Mouse (Mus musculus): Measurements from ENCODE around the gene Mfap5. TPM values are rescaled to one million over a fixed set of nuclear protein-coding genes. Genes with fewer than 3 reads are reported as not detected.

The Mfap5 gene
- 3.6 and 3.8 TPM in 2 replicates for polyA plus RNA-seq (2011; ENCODE audit: insufficient read depth, insufficient read length, low read depth, missing spikeins)

DNA sequence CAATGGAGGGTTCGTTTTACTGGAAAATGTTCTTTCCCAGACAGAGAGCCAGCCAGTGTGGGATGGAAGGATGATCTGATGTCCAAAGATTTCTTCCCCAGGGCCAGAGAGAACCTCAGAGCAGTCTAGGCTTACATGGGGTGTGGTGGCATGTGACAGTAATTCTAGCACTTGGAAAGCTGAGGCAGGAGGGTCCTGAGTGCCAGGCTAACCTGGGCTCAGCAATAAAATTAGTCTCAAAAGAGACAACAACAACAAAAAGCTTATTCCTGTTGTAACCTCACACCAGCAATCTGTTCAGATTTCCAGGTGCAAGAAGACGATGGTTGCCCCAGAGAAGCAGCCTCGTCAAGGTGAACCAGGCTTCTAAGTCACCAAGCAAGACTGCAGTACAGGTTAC, at the start of gene Mfap5:
Gene Mfap5 (plus strand): TSS at position 301 of the 400 bp plus-strand sequence.
- no peaks in the 10 kb centered on the region for H3K27me3 ChIP-seq (ENCODE audit: control insufficient read depth, insufficient read depth, low read length, poor library complexity, severe bottlenecking)
- H3K9me3 ChIP-seq (replicated peaks; ENCODE audit: control insufficient read depth, insufficient read depth, low read length, poor library complexity, severe bottlenecking), result no peaks in the 10 kb centered on the region
- H3K36me3 ChIP-seq (ENCODE audit: control insufficient read depth, insufficient read depth, low read length, poor library complexity, severe bottlenecking), result no peaks in the 10 kb centered on the region
- H3K4me1 ChIP-seq (ENCODE audit: control insufficient read depth, insufficient read depth, low read length), result no peaks in the 10 kb centered on the region
- no peak within 1 kb of the TSS for H3K9ac ChIP-seq (ENCODE audit: low read depth, poor library complexity, severe bottlenecking)
- H3K27ac ChIP-seq (ENCODE audit: insufficient read depth, low read length), result no peak within 1 kb of the TSS
- no peak within 1 kb of the TSS for H3K4me3 ChIP-seq (ENCODE audit: low read depth, low read length)
- no peak for TF ChIP-seq CTCF (IDR thresholded peaks at IDR 0.05; ENCODE audit: low read depth, low read length)
- no peak for TF ChIP-seq EP300 (IDR thresholded peaks at IDR 0.05; ENCODE audit: insufficient read depth, low read depth, low read length)
- no peak for TF ChIP-seq POLR2A (IDR thresholded peaks at IDR 0.05; ENCODE audit: insufficient read depth, low read length)

DNA sequence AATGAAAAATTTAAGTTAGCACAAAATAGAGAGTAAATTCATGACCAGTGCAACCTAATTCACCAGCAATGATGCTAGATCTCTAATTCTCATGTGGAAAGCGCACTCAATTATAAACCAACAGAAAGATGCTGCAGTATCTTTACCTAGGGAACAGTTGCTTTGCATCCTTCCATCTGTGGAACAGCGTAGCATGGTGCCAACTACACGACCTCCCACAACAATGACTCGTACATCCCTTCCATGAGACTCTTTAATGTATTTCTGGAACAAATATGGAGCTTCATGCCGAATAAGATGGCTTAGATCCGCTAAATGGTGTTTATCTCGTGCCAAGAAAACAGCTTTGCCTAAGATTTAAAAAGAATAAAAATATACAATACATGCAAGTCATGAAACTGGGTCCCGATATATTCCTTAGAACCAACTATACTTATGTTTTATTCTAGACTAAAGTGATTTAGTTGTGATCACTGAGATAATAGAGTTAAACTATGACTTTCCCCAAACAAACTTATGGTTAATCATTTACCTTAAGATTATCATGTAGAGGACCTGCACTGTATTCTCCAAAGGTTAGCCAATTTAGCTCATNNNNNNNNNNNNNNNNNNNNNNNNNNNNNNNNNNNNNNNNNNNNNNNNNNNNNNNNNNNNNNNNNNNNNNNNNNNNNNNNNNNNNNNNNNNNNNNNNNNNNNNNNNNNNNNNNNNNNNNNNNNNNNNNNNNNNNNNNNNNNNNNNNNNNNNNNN, 46.5 kb upstream of the Mfap5 start:
- Histone ChIP-seq H3K4me3 (ENCODE audit: low read depth, low read length) (no peak overlapping the region), H3K9me3 (replicated peaks; ENCODE audit: control insufficient read depth, insufficient read depth, low read length, poor library complexity, severe bottlenecking) (no peaks in the 10 kb centered on the region), H3K9ac (ENCODE audit: low read depth, poor library complexity, severe bottlenecking) (no peak overlapping the region), H3K4me1 (ENCODE audit: control insufficient read depth, insufficient read depth, low read length) (no peaks in the 10 kb centered on the region), H3K27me3 (ENCODE audit: control insufficient read depth, insufficient read depth, low read length, poor library complexity, severe bottlenecking) (no peaks in the 10 kb centered on the region), H3K27ac (ENCODE audit: insufficient read depth, low read length) (no peak overlapping the region), H3K36me3 (ENCODE audit: control insufficient read depth, insufficient read depth, low read length, poor library complexity, severe bottlenecking) (peaks cover 17% of the 10 kb centered on the region)
- TF ChIP-seq POLR2A (IDR thresholded peaks at IDR 0.05; ENCODE audit: insufficient read depth, low read length) (no peak), CTCF (IDR thresholded peaks at IDR 0.05; ENCODE audit: low read depth, low read length) (no peak), EP300 (IDR thresholded peaks at IDR 0.05; ENCODE audit: insufficient read depth, low read depth, low read length) (no peak)

DNA sequence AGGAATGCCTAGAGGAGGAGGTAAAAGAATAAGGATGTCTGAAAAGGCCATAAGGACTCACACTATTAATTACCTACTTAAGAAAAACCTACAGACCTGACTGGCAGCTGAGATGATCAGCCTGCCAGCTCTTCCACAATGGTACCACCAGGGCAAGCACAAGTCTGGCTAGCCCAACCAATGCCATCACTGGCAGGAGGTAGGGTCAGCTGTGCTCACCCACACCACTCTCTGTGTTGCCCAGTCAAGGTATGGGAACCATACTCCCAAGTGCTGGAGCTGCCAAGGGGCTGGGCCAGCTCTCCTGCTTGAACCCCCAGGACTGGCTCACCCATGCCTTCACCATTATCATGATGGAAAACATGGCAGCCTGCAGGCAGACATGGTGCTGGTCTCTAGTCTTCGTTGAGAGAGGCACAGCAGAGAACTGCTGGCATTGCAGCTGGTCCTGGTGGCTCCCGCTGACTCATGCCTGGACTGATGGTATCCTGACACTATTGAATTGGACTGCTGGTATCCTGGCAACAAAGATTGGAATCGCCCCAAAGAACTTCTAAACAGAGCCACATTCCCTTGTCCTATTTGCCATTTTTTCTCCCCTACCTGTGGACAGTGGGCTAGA, 39.4 kb upstream of the Mfap5 start:
- H3K9ac ChIP-seq (ENCODE audit: low read depth, poor library complexity, severe bottlenecking), result no peak overlapping the region
- TF ChIP-seq EP300 (IDR thresholded peaks at IDR 0.05; ENCODE audit: insufficient read depth, low read depth, low read length) (no peak), CTCF (IDR thresholded peaks at IDR 0.05; ENCODE audit: low read depth, low read length) (no peak), POLR2A (IDR thresholded peaks at IDR 0.05; ENCODE audit: insufficient read depth, low read length) (no peak)
- H3K4me3 ChIP-seq (ENCODE audit: low read depth, low read length), result no peak overlapping the region
- H3K27me3 ChIP-seq (ENCODE audit: control insufficient read depth, insufficient read depth, low read length, poor library complexity, severe bottlenecking), result no peaks in the 10 kb centered on the region
- no peaks in the 10 kb centered on the region; the same call in 1 of the 2 replicates for H3K9me3 ChIP-seq (replicated peaks; ENCODE audit: control insufficient read depth, insufficient read depth, low read length, poor library complexity, severe bottlenecking)
- H3K4me1 ChIP-seq (ENCODE audit: control insufficient read depth, insufficient read depth, low read length), result peaks cover 3% of the 10 kb centered on the region
- H3K27ac ChIP-seq (ENCODE audit: insufficient read depth, low read length), result no peak overlapping the region
- peaks cover 2% of the 10 kb centered on the region; the same call in 1 of the 2 replicates for H3K36me3 ChIP-seq (ENCODE audit: control insufficient read depth, insufficient read depth, low read length, poor library complexity, severe bottlenecking)

DNA sequence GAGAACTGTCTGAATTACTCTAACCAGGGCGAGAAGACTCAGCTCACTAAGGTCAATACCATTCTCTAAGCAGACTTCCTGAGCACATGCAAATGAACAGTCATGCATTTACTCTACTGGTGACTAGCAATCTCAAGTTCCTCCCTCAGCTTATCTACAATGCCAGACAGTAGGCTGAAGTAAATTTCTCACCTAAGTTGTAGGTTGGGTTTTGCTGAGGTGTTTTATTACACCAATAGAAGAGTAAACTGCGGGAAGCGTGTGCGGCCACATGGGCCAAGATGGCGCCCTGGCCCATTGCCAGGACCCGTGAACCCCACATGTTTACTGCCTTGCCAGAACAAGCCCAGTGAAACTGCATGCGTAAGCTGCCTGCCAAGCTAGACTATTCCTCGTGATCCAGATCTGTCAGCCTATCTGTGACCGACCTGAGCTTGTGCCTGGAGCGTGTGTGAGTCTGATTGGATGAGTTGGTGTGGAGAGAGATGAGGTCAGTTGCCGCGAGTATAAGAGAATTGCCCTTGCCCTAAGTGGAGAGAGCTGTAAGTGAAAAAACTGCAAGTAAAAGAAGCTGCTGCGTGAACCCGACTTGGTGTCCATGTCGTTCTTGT, 36.5 kb upstream of the Mfap5 start:
- Histone ChIP-seq H3K36me3 (ENCODE audit: control insufficient read depth, insufficient read depth, low read length, poor library complexity, severe bottlenecking) (peaks cover 7% of the 10 kb centered on the region), H3K27me3 (ENCODE audit: control insufficient read depth, insufficient read depth, low read length, poor library complexity, severe bottlenecking) (no peaks in the 10 kb centered on the region), H3K4me3 (ENCODE audit: low read depth, low read length) (no peak overlapping the region), H3K4me1 (ENCODE audit: control insufficient read depth, insufficient read depth, low read length) (peaks cover 5% of the 10 kb centered on the region), H3K9ac (ENCODE audit: low read depth, poor library complexity, severe bottlenecking) (no peak overlapping the region; the same call in 1 of the 2 replicates), H3K27ac (ENCODE audit: insufficient read depth, low read length) (peak overlapping the region; percentile 30), H3K9me3 (replicated peaks; ENCODE audit: control insufficient read depth, insufficient read depth, low read length, poor library complexity, severe bottlenecking) (peaks cover 3% of the 10 kb centered on the region)
- TF ChIP-seq POLR2A (IDR thresholded peaks at IDR 0.05; ENCODE audit: insufficient read depth, low read length), result no peak
- peak; percentile 70; the same call in 1 of the 2 replicates for TF ChIP-seq EP300 (IDR thresholded peaks at IDR 0.05; ENCODE audit: insufficient read depth, low read depth, low read length)

DNA sequence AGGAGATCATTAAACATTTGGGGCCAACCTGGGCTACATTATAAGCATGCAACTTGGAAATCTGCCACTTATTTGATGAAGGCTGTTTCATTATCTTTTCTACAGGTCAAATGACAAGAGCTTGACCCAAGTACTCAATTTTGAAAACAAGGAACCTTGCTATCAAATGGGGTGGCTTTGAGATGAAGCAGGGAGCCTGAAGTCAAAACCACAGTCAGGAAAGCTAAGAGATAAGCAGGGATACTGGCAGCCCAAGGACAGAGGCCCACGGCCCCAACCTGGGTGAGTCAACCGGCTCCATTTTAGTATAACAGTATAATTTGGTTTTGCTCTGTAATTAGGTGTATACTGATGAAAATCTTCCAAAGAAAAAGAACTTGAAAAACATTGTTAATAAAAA, 35.4 kb upstream of the Mfap5 start:
- H3K36me3 ChIP-seq (ENCODE audit: control insufficient read depth, insufficient read depth, low read length, poor library complexity, severe bottlenecking), result peaks cover 7% of the 10 kb centered on the region
- no peak for TF ChIP-seq CTCF (IDR thresholded peaks at IDR 0.05; ENCODE audit: low read depth, low read length)
- TF ChIP-seq POLR2A (IDR thresholded peaks at IDR 0.05; ENCODE audit: insufficient read depth, low read length), result no peak
- TF ChIP-seq EP300 (IDR thresholded peaks at IDR 0.05; ENCODE audit: insufficient read depth, low read depth, low read length), result no peak

More for the DNA sequence above, 35.4 kb upstream of the Mfap5 start:
- Histone ChIP-seq H3K27ac (ENCODE audit: insufficient read depth, low read length) (no peak overlapping the region), H3K4me1 (ENCODE audit: control insufficient read depth, insufficient read depth, low read length) (peaks cover 5% of the 10 kb centered on the region), H3K27me3 (ENCODE audit: control insufficient read depth, insufficient read depth, low read length, poor library complexity, severe bottlenecking) (no peaks in the 10 kb centered on the region), H3K9ac (ENCODE audit: low read depth, poor library complexity, severe bottlenecking) (no peak overlapping the region), H3K9me3 (replicated peaks; ENCODE audit: control insufficient read depth, insufficient read depth, low read length, poor library complexity, severe bottlenecking) (peaks cover 3% of the 10 kb centered on the region), H3K4me3 (ENCODE audit: low read depth, low read length) (no peak overlapping the region)
